Mouse (Mus musculus): ENCODE measurements around the gene Ttll5.

GRCm38 (mm10) chr12:86071432-86071831 is 247.0 kb downstream of the Ttll5 start:
- TF ChIP-seq CTCF (IDR thresholded peaks at IDR 0.05; ENCODE audit: low read depth) = no peak
- TF ChIP-seq EP300 (optimal IDR thresholded peaks at IDR 0.05) = no peak

Measured in stomach, postnatal 0 days (tissue).